Mouse (Mus musculus) naive thymus-derived CD4-positive, alpha-beta T cell, adult 5 months (primary cell): ENCODE results near the gene Ing2. TPM values are rescaled to one million over a fixed set of nuclear protein-coding genes. Genes with fewer than 3 reads are reported as not detected.

Experiments
- polyA plus RNA-seq: library from polyadenylated mRNA; unstranded; fragments of 100-300 nt; shearing (Covaris generic); gene quantifications from one replicate; pipeline ENCODE4 v1.2.1, GENCODE M21; 2017

Gene Ing2
- 56.9 TPM for polyA plus RNA-seq

GRCm38 (mm10) chr8:47674777-47675710 is at the start of gene Ing2:
Gene Ing2, minus strand, starts transcription at chr8:47675556.

DNA sequence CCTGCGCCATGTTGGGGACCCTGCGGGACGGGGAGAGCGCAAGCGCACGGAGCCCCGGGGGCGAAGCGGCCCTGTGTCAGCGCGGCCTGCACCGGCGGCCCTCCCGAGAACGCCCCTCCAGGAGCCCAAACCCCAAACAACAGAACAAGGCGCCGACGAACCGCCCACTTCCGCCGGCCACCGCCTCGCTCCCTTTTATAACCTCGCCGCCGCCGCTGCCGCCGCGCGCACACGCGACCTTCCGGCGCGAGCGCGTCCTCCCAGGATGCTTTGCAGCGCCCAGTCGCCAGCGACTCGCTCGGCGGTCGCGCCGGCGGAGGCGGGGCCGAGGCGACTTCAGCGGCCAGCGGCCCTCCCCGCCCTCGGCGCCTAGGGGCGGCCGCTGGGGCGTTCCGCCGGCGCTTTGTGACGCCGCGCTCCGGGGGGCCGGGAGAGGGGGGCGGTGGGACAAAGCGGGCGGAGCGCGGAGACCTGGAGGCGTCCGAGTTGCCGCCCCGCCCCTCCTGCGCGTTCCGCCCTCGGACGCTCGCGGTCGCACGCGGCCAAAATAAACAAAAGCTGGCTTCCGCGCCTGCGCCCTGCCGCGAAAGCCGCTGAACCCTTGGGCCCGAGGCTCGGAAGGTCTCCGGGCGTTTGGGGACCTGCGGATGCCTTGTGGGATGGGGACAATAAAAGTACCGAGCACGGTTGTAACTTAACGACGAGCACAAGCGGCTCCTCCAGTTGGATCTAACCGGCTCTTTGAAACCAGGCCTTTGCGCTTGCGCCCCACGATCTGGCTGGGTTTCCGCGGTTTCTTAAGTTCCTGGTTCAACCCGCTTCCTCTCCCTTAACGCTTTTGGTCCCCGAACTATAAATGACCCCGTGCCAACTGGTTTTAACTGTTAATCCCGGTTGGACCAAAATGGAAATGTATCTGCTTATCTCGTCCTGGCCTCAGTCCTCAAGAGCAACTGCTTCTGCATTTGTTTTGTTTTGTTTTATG is 38.7 kb upstream of the Ing2 start, which contains the start of gene Cdkn2aip:
Cdkn2aip (minus strand) TSS at position 172 of the 985 bp plus-strand sequence.

Other genes with a start within 250 kb of the Ing2 start
- 0.10 TPM for gene Stox2, start 229.2 kb downstream of the Ing2 start, polyA plus RNA-seq
- gene Trappc11, start 142.1 kb downstream of the Ing2 start, polyA plus RNA-seq, result 38.4 TPM
- gene Rwdd4a, start 141.9 kb downstream of the Ing2 start, polyA plus RNA-seq, result 31.6 TPM
- gene Cdkn2aip, start 38.4 kb upstream of the Ing2 start, polyA plus RNA-seq, result 89.2 TPM
- not detected for gene Cldn24, start 146.6 kb upstream of the Ing2 start, polyA plus RNA-seq
- not detected for gene Cldn22, start 148.9 kb upstream of the Ing2 start, polyA plus RNA-seq